Mouse (Mus musculus): ENCODE results near the gene Cyp4a29. TPM values are rescaled to one million over a fixed set of nuclear protein-coding genes. Genes with fewer than 3 reads are reported as not detected.
"Not testable (repeated sequence)": the region's sequence is repeated elsewhere in the genome, so short reads cannot be mapped to it uniquely, and the experiment has no call there.

The Cyp4a29 gene
- polyA plus RNA-seq, 1 experiment from 2014 or later = not detected

- not testable (repeated sequence) for ATAC-seq (ENCODE audit: low read depth); H3K36me3 ChIP-seq (ENCODE audit: control insufficient read depth, insufficient read depth); H3K4me3 ChIP-seq (ENCODE audit: low read depth, low read length); H3K4me2 ChIP-seq (ENCODE audit: low read depth, low read length); H3K9me3 ChIP-seq (replicated peaks; ENCODE audit: control insufficient read depth, low read length); H3K27me3 ChIP-seq (ENCODE audit: control insufficient read depth, insufficient read depth, low read depth, low read length); H3K27ac ChIP-seq (ENCODE audit: low read length); H3K9ac ChIP-seq (ENCODE audit: low read depth, low read length); H3K4me1 ChIP-seq (ENCODE audit: control insufficient read depth, low read depth, low read length)
These were observed 56.9 kb downstream of the Cyp4a29 start, which contains the start of gene Cyp4a12a for GRCm38 (mm10) chr4:115298746-115299145. TSS of gene Cyp4a12a (plus strand) at chr4:115299046.

Other genes starting within 250 kb of the Cyp4a29 start
- gene Stil, start 241.9 kb upstream of the Cyp4a29 start, polyA plus RNA-seq (2015; fragmentation: Nextera tagmentation; extraction: Ambion mirVana) = 10.2 and 10.4 TPM in 2 replicates
- 17.1 and 17.8 TPM in 2 replicates for gene Tal1, start 185.7 kb upstream of the Cyp4a29 start, polyA plus RNA-seq (2015; fragmentation: Nextera tagmentation; extraction: Ambion mirVana)
- 25.1 and 28.2 TPM in 2 replicates for gene Pdzk1ip1, start 153.4 kb upstream of the Cyp4a29 start, polyA plus RNA-seq (2015; fragmentation: Nextera tagmentation; extraction: Ambion mirVana)
- 0.04 and 0.05 TPM in 2 replicates for gene Cyp4x1, start 107.8 kb upstream of the Cyp4a29 start, polyA plus RNA-seq (2015; fragmentation: Nextera tagmentation; extraction: Ambion mirVana)
- gene Cyp4a12a, start 57.0 kb downstream of the Cyp4a29 start, polyA plus RNA-seq (2015; fragmentation: Nextera tagmentation; extraction: Ambion mirVana) = 0.04 TPM in 1 of 2 replicates, not detected in the other
- gene Cyp4a12b, start 169.5 kb downstream of the Cyp4a29 start, polyA plus RNA-seq (2015; fragmentation: Nextera tagmentation; extraction: Ambion mirVana) = not detected in 2 replicates
- gene Cyp4a30b, start 210.5 kb downstream of the Cyp4a29 start, polyA plus RNA-seq (2015; fragmentation: Nextera tagmentation; extraction: Ambion mirVana) = not detected in 2 replicates

All from liver, embryonic 16.5 days (tissue).